Mouse (Mus musculus) adipocyte (in vitro differentiated cells): ENCODE data around the gene Defa21.
"Not testable (repeated sequence)": the region's sequence is repeated elsewhere in the genome, so short reads cannot be mapped to it uniquely, and the experiment has no call there.

Source experiments
- DNase-seq: peaks from one replicate; pipeline ENCODE4 v3.0.0-alpha.2; 2016; ENCODE audit warnings: low spot score

Defa21 gene

DNA sequence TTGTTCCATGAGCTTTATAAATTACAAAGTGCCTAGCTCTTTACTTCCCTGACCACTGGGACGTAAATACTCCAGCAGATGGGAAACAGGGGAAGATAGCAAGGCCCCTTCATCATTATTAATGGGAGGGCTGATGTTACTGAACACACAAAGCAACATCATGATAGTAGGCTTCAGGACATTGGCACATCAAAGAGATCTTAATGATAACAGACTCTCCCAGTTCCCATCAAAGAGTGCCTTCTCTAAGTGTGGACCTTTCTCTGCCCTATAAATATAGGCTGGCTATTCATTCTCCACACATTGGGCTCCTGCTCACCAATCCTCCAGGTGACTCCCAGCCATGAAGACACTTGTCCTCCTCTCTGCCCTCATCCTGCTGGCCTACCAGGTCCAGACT, at the start of gene Defa21:
Gene Defa21, plus strand, starts transcription at position 301 of the 400 bp plus-strand sequence.
- not testable (repeated sequence) for DNase-seq

- DNase-seq: no peak
Measured at GRCm38 (mm10) chr8:20979846-20980245, 45.5 kb upstream of the Defa21 start.

DNA sequence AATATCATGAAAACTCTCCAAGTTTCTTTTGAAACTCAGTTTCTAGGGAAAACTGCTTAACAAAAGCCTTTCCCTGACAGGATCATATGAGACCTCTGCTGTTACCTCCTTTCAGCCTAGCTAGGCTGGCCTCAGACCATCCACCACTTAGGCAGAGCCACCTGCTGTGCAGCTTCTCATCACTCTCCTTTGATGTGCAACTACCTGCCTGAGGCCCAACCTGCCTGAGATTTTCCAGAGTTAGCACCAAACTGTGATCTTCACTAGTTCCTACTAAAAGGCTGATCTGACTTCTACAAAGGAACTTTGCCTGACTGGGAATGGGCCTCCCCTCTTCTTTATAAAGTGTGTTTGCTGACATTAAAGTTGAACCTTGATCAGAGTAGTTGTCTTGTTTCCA, 31.3 kb upstream of the Defa21 start:
- not testable (repeated sequence) for DNase-seq

DNA sequence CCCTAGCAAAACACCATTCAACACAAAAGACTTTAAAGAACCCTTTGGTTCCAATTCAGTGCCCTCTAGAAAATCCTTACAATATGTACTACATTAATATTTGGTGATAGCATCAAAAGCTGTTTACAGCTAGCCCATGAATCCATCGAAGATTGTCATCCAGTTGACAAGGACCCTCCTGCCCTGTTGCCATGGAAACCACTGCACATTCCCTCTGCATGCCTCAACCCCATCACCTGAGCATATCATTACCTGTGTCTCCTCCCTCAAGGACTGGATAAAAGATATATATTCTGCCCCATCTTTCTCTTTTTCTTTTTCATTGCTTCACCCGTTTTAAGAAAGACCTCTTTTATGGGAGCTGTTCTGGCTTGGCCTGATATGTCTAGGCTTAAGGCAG, 28.6 kb upstream of the Defa21 start:
- DNase-seq: no peak

DNA sequence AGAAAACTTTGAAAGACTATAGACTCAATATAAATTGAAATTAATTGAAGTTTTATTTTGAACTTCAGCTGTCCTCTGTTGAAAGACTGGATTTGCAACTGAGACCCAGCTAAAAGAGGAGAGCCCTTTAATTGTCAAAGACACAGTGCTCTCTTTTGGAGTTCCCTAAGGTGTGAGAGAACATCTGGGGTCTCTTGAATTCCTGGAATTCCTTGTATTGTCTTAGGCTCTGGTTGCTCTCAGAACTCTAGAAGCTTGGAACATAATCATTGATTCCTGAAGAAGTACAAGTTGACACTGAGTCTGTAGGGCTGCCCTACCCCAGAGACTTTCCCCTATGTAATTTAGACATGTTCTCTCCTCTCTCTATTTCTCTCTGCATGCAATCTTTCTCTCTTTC, 28.1 kb upstream of the Defa21 start:
- DNase-seq: no peak

- no peak for DNase-seq
Measured at GRCm38 (mm10) chr8:21001171-21001570, 24.2 kb upstream of the Defa21 start.

GRCm38 (mm10) chr8:21006801-21007200, 18.5 kb upstream of the Defa21 start:
- no peak for DNase-seq

DNA sequence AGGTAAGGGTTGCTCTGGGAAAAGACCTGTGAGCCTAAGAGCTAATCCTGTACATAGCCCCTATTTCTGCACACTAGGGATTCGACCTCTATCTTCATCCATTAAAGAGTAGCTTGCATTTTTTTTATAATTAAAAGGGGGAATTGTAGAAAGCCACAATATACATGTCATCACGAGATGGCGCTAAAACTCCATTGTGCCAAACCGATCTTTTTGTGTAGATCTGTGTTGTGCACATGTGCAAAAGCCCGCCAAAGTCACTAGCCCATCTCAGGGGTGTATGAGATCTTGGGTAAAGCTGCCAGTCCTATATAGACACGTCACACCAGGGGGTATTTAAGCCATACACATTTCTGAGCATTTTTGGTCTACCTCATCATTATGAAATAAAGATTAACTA, 16.8 kb upstream of the Defa21 start:
- not testable (repeated sequence) for DNase-seq

- DNase-seq: not testable (repeated sequence)
Measured at GRCm38 (mm10) chr8:21010548-21010947, 14.8 kb upstream of the Defa21 start.

- not testable (repeated sequence) for DNase-seq
Measured at GRCm38 (mm10) chr8:21054747-21055146, 29.4 kb downstream of the Defa21 start, which contains the start of gene Defa23. TSS of gene Defa23 (plus strand) at chr8:21055047.

DNA sequence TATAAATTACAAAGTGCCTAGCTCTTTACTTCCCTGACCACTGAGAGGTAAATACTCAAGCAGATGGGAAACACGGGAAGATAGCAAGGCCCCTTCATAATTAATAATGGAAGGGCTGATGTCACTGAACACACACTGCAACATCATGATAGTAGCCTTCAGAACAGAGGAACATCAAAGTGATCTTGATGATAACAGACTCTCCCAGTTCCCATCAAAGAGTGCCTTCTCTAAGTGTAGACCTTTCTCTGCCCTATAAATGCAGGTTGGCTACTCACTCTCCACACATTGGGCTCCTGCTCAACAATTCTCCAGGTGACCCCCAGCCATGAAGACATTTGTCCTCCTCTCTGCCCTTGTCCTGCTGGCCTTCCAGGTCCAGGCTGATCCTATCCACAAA, 39.4 kb downstream of the Defa21 start, which contains the start of gene Defa35:
Gene Defa35, plus strand, starts transcription at position 301 of the 400 bp plus-strand sequence.
- DNase-seq: not testable (repeated sequence)
